Mouse (Mus musculus) cerebellum, postnatal 14 days (tissue): ENCODE data around the gene Atp2b2.

Source experiments
- DNase-seq, 2 experiments: peaks; one replicate each; pipeline ENCODE4 v3.0.0; 2021; ENCODE audit warnings: mixed read lengths in 2 of 2

Atp2b2 gene

GRCm38 (mm10) chr6:113889180-113889579 is 153.2 kb downstream of the Atp2b2 start:
- DNase-seq, result peak; percentile 48

DNA sequence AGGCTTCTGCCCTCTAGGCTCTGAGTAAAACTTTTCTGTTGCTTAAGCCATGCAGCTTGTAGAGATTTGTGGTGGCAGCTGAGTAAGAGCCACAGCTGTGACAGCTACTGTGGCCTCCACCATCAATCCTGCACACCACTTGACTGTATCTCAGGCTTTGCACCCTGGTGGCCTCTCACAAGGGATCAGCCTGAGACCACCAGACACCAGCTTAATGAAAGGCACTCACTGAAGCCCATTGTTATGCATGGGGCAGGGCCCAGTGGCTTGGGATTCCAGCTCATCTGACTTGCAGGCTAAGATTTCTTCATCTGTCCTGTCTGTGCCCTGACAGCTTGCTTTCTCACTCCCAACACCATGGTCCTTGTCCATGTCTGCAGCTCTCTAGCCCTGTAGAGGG is 155.5 kb downstream of the Atp2b2 start:
- DNase-seq, result no peak

DNA sequence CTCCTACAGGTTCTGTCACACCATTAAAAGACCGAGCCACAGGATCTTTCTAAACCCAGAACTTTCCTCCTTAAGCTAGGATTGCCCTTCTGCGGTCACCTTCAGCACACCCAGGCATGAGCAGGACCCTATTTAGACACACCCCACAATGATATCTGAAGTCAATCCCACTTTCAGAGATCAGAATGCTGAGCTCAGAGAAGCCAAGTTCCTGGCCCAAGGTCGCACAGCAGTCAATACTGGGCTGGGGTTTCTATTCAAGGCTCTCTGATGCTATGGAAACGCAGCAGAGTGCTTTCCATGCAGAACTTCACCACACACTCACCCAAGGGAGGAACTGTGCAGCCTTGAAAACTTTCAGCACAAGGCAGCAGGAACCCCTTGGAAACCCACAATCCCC is 157.6 kb downstream of the Atp2b2 start:
- DNase-seq, result no peak

- peak; percentile 56 to 64 for DNase-seq
Measured at GRCm38 (mm10) chr6:113883225-113883624, 159.2 kb downstream of the Atp2b2 start.

DNA sequence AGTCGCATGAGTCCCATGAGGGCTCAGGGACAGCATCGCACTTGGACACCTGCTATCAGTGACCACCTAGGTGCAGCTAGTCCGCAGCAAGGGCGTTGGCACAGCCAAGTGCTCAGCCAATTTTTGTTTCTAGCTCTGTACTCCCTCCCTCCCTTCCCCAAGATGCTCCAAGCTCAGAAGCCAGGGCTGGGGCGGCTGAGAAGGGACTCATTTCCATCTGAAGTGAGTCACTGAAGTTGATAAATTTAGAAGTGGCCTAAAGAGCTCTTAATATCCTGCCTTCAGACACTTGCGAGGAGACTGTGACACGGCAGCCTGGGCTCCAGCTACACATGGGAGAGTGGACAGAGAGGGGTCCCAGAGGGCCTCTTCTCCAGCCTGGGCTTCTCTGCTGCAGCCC is 160.0 kb downstream of the Atp2b2 start:
- no peak for DNase-seq

- DNase-seq, result no peak
Measured at GRCm38 (mm10) chr6:113881561-113882243, 160.7 kb downstream of the Atp2b2 start.

DNA sequence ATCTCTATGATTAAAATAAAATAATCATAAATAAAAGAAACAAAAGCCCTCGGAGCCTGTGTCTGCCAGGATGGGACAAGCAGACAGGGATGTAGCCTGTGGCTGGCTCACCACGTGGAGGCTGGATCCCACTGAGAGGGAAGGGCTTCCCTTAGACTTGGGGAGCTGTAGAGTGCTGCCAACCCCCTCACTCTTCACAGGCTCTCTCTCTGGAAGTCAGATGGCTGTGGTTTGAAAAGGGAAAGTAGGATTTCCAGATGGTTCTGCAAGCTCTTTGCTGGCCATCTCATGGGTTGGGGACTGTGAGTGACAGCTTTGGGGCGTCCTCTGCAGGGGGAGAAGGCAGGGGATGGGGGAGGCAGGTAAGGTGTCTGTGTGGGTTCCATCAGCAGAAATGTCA is 163.0 kb downstream of the Atp2b2 start:
- no peak for DNase-seq

DNA sequence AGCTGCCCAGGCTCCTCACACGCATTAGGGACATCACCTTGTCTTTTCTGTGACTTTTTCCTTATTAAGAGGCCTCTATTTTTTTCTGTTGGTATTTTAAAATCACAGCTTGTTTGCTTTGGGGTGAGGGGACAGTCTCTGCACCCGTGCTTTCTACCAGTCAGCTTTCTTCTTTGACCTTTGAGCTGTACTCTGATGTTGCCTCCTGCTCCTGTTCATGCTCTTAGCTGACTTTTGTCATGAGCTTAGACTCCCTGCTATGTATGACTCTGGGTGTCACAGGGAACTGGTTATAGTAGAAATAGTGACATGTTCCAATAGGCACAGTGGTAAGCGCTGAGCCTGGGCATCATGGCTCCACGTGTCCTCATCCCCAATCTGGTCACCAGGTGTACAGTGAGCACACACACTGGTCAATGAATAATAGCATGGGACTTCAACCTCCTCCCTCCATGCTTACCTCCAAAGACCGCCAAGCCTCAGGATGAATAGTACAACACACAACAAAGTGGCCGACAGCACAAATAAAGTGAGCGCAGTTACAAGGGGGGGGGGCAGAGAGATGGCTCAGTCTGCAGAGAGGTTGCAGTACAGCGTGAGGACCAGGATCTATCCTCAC is 163.8 kb downstream of the Atp2b2 start:
- DNase-seq, result no peak

- DNase-seq, result no peak
Measured at GRCm38 (mm10) chr6:113876585-113876984, 165.8 kb downstream of the Atp2b2 start.

- no peak for DNase-seq
Measured at GRCm38 (mm10) chr6:113875201-113875600, 167.2 kb downstream of the Atp2b2 start.

DNA sequence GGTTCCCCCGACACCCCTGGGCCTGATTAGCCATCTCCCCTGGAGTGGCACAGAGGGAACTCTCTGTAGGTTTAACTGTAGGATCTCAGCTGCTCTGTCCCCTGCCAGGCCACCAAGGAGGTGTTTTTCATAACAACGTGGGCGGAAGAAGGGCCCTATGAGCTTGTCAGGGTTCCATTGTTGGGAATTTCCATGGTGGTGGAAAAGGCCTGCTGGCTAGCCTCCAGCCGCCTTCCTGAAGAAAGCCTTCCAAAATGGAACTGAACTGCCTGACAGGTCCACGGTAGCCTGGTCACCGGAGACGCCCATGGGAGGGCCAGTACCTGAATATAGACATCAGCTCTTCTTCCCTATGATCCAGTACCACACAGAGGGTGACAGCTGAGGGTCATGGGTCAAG is 169.8 kb downstream of the Atp2b2 start:
- no peak for DNase-seq

DNA sequence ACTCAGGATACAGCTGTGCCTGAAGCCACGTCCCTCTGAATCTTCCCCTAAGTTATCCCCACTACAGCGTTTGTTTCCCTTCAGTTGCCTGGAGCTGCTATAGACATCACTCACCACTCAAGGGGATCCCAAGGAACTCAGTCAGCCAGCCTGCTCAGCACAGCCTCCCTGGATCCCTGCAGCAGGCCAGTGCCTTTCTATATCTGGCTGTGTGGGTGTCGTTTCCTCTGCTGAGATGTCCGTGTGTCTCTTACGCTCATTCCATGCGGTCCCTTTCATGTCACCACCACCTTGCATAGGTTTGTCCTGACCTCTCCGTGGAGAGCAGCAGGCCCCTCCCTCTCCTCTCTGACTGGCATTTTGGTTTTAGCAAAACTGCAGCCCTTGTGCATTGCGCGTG is 171.6 kb downstream of the Atp2b2 start:
- DNase-seq, result no peak

DNA sequence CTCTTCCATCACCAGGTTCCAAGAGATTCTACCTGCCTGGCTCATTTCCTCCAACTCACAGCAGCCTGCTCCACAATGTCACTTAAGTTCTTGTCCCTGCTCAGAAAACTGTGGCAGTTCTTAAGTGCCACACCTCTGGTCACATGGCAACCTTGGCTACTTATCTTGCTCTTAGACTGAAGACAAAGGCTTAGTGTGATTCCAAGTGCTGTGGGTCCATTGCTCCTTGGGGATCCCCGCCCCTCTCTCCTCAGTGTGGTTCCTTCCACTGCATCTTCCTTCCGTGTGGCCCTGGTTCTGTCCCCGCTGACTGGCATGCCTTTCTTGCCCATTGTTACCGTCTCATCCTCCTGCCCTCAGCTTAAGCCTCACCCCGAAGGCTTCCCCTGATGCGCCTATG is 173.9 kb downstream of the Atp2b2 start:
- DNase-seq, result no peak

GRCm38 (mm10) chr6:113865699-113866098 is 176.7 kb downstream of the Atp2b2 start:
- no peak for DNase-seq

DNA sequence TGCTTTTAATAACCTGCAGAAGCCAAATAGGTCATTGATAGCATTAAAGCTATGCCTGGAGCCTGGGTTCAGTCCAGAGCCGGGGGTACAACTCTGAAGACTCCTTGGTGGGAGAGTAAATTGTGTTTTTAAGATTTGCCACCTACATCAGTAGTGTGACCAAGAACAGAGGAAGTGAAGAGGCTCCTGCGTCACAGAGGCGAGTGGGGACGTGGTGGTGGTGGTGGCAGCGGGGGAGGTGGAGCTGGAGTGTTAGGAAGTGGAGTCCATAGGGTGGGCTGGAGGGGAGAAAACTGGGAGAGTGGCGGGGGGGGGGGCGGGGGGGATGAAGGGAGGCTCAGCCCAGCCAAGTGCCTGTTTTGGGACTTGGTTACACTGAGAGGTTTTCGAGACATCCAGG is 177.6 kb downstream of the Atp2b2 start:
- DNase-seq, result no peak

GRCm38 (mm10) chr6:113862955-113863354 is 179.5 kb downstream of the Atp2b2 start:
- peak in 1 of 2 experiments; percentile 51 for DNase-seq

- DNase-seq, result peak in 1 of 2 experiments; percentile 40
Measured at GRCm38 (mm10) chr6:113861938-113862337, 180.5 kb downstream of the Atp2b2 start.

DNA sequence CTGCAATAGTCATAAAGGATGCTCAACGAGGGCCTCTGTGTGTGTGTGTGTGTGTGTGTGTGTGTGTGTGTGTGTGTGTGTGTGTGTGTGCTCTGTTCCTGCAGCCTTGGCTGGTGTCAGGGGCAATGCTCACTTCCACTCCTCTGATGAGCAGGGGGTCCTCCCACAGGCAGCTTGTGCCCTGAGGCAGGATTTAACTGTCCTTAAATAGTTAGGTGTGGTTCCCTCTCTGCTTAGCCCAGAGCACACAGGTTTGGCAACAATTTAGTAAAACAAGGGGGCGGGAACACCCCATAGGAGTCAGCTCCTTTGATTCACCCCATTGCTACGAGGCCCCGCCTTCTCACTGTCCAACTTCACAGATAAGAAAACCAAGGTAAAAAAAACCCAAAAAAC is 181.0 kb downstream of the Atp2b2 start:
- DNase-seq, result no peak

- DNase-seq, result peak; percentile 99 to 100
Measured at GRCm38 (mm10) chr6:113860735-113861374, 181.6 kb downstream of the Atp2b2 start.

DNA sequence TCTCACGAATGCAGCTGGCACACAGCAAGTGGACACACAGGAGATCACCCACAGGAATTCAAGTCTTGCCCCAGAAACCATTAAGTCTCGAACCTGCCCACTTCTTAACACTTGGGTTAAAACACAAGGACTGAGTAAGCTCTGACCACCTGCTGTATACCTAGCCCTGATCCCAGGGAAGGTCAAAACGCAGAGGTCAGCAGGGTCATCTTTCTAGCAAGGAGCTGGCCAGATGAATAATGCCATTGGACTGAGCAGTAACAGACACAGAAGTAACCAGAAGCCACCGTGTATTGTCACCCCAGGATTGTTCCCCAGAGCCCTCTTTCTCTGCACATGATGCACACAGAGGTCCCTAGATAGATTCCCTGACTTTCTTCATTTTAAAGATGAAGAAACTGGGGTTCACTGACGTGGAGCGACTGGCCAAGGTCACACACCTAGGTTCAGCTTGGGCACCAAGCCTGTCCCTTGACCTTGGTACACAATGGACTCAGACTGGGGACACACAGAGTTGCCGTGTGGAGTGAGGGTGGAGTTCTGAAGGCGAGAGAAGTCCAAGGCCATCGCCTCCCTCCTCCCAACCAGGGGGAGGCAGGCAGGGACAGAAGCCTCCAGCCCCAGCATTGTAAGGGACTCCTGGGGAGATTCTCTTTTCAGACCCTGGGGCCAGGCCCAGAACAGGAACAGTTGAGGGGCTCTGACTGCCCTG is 182.2 kb downstream of the Atp2b2 start:
- peak in 1 of 2 experiments; percentile 41 for DNase-seq

- peak; percentile 48 to 61 for DNase-seq
Measured at GRCm38 (mm10) chr6:113858317-113858716, 184.1 kb downstream of the Atp2b2 start.

GRCm38 (mm10) chr6:113857310-113857873 is 185.0 kb downstream of the Atp2b2 start:
- DNase-seq, result peak; percentile 64 to 67

GRCm38 (mm10) chr6:113856790-113857189 is 185.6 kb downstream of the Atp2b2 start:
- DNase-seq, result peak; percentile 88 to 94
